Mouse (Mus musculus): ENCODE measurements around the gene Samd9l. TPM values are rescaled to one million over a fixed set of nuclear protein-coding genes. Genes with fewer than 3 reads are reported as not detected.
"Not testable (repeated sequence)": the region's sequence is repeated elsewhere in the genome, so short reads cannot be mapped to it uniquely, and the experiment has no call there.

The Samd9l gene
- 0.83 and 0.84 TPM in 2 replicates for polyA plus RNA-seq (2016; fragmentation: Nextera tagmentation; extraction: Ambion mirVana)

DNA sequence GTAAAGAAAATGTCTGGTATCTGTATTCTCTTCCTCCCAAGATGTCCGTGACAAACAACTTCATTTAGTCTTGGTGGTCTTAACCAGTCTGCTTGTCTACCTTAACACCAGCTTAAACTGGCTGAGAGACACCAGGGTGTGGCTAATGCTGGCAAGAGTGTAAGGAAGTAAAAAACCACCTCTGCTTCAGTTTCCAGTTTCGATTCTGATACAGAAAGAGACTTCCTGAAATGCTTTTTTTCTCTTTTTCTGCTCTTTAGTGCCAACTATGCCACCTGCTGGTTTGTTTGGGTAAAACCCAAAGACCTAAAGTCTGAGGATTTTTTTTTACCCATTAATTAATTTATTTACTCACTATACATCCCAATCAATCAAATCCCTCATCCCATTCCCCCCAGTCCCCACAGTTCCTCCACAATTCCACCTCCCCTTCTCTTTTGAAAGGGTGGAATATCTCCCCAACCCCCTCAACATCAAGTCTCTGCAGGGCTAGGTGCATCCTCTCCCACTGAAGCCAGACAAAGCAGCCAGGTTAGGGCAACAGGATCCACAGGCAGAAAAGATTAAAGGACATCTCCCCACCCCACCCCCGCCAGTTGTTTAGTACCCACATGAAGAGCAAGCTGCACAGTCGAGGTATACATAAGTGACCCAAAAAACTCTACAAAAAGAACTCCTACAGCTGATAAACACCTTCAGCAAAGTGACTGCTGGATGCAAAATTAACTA is at the start of gene Samd9l:
Samd9l (minus strand) TSS at position 233 of the 729 bp plus-strand sequence.
- H3K9me3 ChIP-seq; H3K27me3 ChIP-seq; H3K4me2 ChIP-seq (replicated peaks); H3K4me3 ChIP-seq; H3K9ac ChIP-seq; H3K36me3 ChIP-seq; ATAC-seq (ENCODE audit: insufficient number of reproducible peaks, insufficient read depth, low FRiP score, low TSS enrichment); H3K4me1 ChIP-seq; H3K27ac ChIP-seq: not testable (repeated sequence)
- 43% methylated on average over 4 of the region's 4 CpGs for WGBS

- H3K27me3 ChIP-seq: no peaks in the 10 kb centered on the region
- WGBS: 4% methylated on average over 5 of the region's 5 CpGs
- no peak overlapping the region for H3K4me3 ChIP-seq
- no peak for ATAC-seq (ENCODE audit: insufficient number of reproducible peaks, insufficient read depth, low FRiP score, low TSS enrichment)
- H3K4me1 ChIP-seq: no peaks in the 10 kb centered on the region
- H3K36me3 ChIP-seq: no peaks in the 10 kb centered on the region
- H3K4me2 ChIP-seq (replicated peaks): no peak overlapping the region
- H3K9ac ChIP-seq: no peak overlapping the region
- no peaks in the 10 kb centered on the region for H3K9me3 ChIP-seq
- H3K27ac ChIP-seq: no peak overlapping the region
Measured at GRCm38 (mm10) chr6:3447404-3447803, 48.0 kb upstream of the Samd9l start.

DNA sequence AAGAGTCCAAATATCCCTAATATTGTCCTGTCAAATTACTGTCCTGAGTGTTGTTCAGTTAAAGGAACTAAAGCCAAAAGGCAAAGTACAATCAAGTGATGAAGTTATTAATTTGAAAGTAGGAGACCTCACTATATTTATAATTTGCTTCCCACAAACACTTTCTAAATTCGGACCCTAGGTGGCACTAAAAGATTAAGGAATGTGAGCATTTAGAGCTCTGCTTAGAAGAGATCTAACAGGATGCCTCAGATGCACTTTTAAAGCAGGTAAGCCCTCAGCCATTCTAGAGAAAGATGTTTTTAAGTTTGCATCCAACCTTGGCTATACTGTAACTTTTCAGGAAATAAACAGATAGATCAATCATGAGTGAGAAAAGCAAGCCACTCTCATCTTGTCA is 44.5 kb upstream of the Samd9l start:
- ATAC-seq (ENCODE audit: insufficient number of reproducible peaks, insufficient read depth, low FRiP score, low TSS enrichment): no peak
- Histone ChIP-seq H3K27me3 (no peaks in the 10 kb centered on the region), H3K36me3 (no peaks in the 10 kb centered on the region), H3K27ac (no peak overlapping the region), H3K9ac (no peak overlapping the region), H3K4me2 (replicated peaks) (no peak overlapping the region), H3K4me1 (no peaks in the 10 kb centered on the region), H3K4me3 (no peak overlapping the region), H3K9me3 (no peaks in the 10 kb centered on the region)
- 17% methylated on average over 1 of the region's 1 CpGs for WGBS

DNA sequence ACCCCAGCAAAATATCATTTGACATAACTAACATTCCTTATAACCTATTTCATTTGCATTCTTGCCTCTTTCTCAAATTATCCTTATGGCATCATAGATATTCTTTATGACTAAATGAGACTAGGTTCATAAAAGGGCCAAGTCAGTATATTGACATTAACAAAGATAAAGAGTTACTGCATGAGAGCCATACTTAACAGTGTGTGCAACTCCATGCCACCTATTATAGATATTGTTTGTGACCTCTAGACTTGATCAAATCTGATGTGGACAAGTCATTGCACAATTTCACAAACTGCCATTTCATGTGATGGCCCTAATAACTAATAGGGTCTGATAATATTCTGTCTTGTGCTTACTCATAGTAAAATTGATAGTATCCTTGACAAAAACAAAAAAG is 36.7 kb upstream of the Samd9l start:
- no peaks in the 10 kb centered on the region for H3K27me3 ChIP-seq
- H3K27ac ChIP-seq: no peak overlapping the region
- H3K9ac ChIP-seq: no peak overlapping the region
- no peaks in the 10 kb centered on the region for H3K4me1 ChIP-seq
- H3K9me3 ChIP-seq: no peaks in the 10 kb centered on the region
- no peak for ATAC-seq (ENCODE audit: insufficient number of reproducible peaks, insufficient read depth, low FRiP score, low TSS enrichment)
- no peak overlapping the region for H3K4me3 ChIP-seq
- no peak overlapping the region for H3K4me2 ChIP-seq (replicated peaks)
- H3K36me3 ChIP-seq: no peaks in the 10 kb centered on the region

- H3K9ac ChIP-seq; H3K4me3 ChIP-seq; H3K4me1 ChIP-seq; H3K36me3 ChIP-seq; ATAC-seq (ENCODE audit: insufficient number of reproducible peaks, insufficient read depth, low FRiP score, low TSS enrichment); H3K27ac ChIP-seq; H3K9me3 ChIP-seq; H3K4me2 ChIP-seq (replicated peaks); H3K27me3 ChIP-seq: not testable (repeated sequence)
- WGBS: 79% methylated on average over 2 of the region's 2 CpGs
Measured at GRCm38 (mm10) chr6:3430976-3431375, 31.6 kb upstream of the Samd9l start.

DNA sequence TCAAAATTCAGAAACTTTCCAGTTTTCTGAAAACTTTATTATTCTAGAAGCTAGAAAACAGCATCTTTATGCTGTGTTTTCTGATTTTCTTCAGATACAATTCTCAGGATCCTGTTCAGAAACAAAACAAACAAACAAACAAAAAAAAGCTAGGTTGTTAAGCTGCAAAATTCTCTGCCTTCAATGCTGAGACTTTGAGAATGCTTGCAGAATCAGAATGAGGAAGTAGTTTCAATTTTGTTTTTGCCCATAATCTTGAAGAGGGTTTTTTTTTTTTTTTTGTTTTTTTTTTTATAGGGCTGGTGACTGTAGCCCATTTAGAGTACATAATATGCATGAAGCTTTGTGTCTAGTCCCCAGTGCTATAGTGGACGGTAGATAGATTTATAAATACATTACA is 27.7 kb upstream of the Samd9l start:
- H3K27ac ChIP-seq: no peak overlapping the region
- H3K4me1 ChIP-seq: no peaks in the 10 kb centered on the region
- H3K36me3 ChIP-seq: no peaks in the 10 kb centered on the region
- no peak for ATAC-seq (ENCODE audit: insufficient number of reproducible peaks, insufficient read depth, low FRiP score, low TSS enrichment)
- H3K9ac ChIP-seq: no peak overlapping the region
- H3K4me2 ChIP-seq (replicated peaks): no peak overlapping the region
- H3K4me3 ChIP-seq: no peak overlapping the region
- H3K9me3 ChIP-seq: no peaks in the 10 kb centered on the region
- WGBS: 64% methylated on average over 1 of the region's 1 CpGs
- no peaks in the 10 kb centered on the region for H3K27me3 ChIP-seq

GRCm38 (mm10) chr6:3425333-3425732 is 26.0 kb upstream of the Samd9l start:
- not testable (repeated sequence) for H3K4me1 ChIP-seq; H3K9ac ChIP-seq; H3K27me3 ChIP-seq; H3K36me3 ChIP-seq; H3K4me2 ChIP-seq (replicated peaks); H3K27ac ChIP-seq; H3K9me3 ChIP-seq; H3K4me3 ChIP-seq; ATAC-seq (ENCODE audit: insufficient number of reproducible peaks, insufficient read depth, low FRiP score, low TSS enrichment)

GRCm38 (mm10) chr6:3424613-3425277 is 25.4 kb upstream of the Samd9l start:
- H3K27me3 ChIP-seq; H3K4me2 ChIP-seq (replicated peaks); H3K4me1 ChIP-seq; H3K36me3 ChIP-seq; ATAC-seq (ENCODE audit: insufficient number of reproducible peaks, insufficient read depth, low FRiP score, low TSS enrichment); H3K27ac ChIP-seq; H3K4me3 ChIP-seq; H3K9ac ChIP-seq; H3K9me3 ChIP-seq: not testable (repeated sequence)
- 50% methylated on average over 1 of the region's 4 CpGs for WGBS

GRCm38 (mm10) chr6:3397182-3397906 is 2.0 kb downstream of the Samd9l start:
- not testable (repeated sequence) for H3K27me3 ChIP-seq; H3K4me2 ChIP-seq (replicated peaks); H3K9me3 ChIP-seq; ATAC-seq (ENCODE audit: insufficient number of reproducible peaks, insufficient read depth, low FRiP score, low TSS enrichment); H3K36me3 ChIP-seq; H3K9ac ChIP-seq; H3K4me3 ChIP-seq; H3K4me1 ChIP-seq; H3K27ac ChIP-seq
- 85% methylated on average over 5 of the region's 7 CpGs for WGBS

GRCm38 (mm10) chr6:3395921-3396611 is 3.3 kb downstream of the Samd9l start:
- 68% methylated on average over 4 of the region's 4 CpGs for WGBS
- not testable (repeated sequence) for H3K27me3 ChIP-seq; H3K36me3 ChIP-seq; ATAC-seq (ENCODE audit: insufficient number of reproducible peaks, insufficient read depth, low FRiP score, low TSS enrichment); H3K4me1 ChIP-seq; H3K4me3 ChIP-seq; H3K4me2 ChIP-seq (replicated peaks); H3K9me3 ChIP-seq; H3K27ac ChIP-seq; H3K9ac ChIP-seq

DNA sequence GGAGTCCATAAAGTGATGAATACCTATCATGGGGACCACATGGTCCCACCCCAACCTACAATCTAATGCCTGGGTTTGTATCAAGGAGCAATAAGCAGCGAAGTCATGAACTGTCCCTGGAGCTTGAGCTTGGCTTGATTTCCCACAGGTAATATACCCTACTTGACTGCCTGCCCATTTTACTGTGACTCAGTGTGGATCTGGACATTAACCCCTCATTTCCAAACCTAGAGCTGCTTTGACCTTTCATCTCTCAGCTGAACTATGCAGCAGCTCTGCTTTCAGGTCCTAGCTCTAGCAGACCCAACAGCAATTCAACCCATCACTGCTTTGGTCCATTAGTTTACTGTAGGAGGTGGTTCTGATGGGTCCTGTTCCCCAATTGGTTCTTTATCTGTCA is 9.4 kb downstream of the Samd9l start:
- no peak overlapping the region for H3K27ac ChIP-seq
- no peaks in the 10 kb centered on the region for H3K4me1 ChIP-seq
- H3K4me3 ChIP-seq: no peak overlapping the region
- no peaks in the 10 kb centered on the region for H3K27me3 ChIP-seq
- ATAC-seq (ENCODE audit: insufficient number of reproducible peaks, insufficient read depth, low FRiP score, low TSS enrichment): no peak
- 73% methylated on average over 1 of the region's 1 CpGs for WGBS
- no peak overlapping the region for H3K9ac ChIP-seq
- H3K36me3 ChIP-seq: no peaks in the 10 kb centered on the region
- no peaks in the 10 kb centered on the region for H3K9me3 ChIP-seq
- no peak overlapping the region for H3K4me2 ChIP-seq (replicated peaks)
